Mouse (Mus musculus): ENCODE measurements around the gene Ptma. TPM values are rescaled to one million over a fixed set of nuclear protein-coding genes. Genes with fewer than 3 reads are reported as not detected.

Gene Ptma
- 11,652 and 16,306 TPM in 2 replicates for polyA plus RNA-seq (2012)

- TF ChIP-seq GATA1 (IDR thresholded peaks at IDR 0.05; ENCODE audit: low read length) = no peak
These were observed at the start of gene Ptma for GRCm38 (mm10) chr1:86526116-86526788. Ptma (plus strand) TSS chr1:86526726.

- no peak for TF ChIP-seq GATA1 (IDR thresholded peaks at IDR 0.05; ENCODE audit: low read length)
These were observed 48.7 kb upstream of the Ptma start for GRCm38 (mm10) chr1:86477738-86478285.

GRCm38 (mm10) chr1:86479099-86479825 is 47.3 kb upstream of the Ptma start:
- TF ChIP-seq GATA1 (IDR thresholded peaks at IDR 0.05; ENCODE audit: low read length) = peak; percentile 91

- no peak for TF ChIP-seq GATA1 (IDR thresholded peaks at IDR 0.05; ENCODE audit: low read length)
These were observed 46.2 kb upstream of the Ptma start for GRCm38 (mm10) chr1:86480288-86480687.

- no peak for TF ChIP-seq GATA1 (IDR thresholded peaks at IDR 0.05; ENCODE audit: low read length)
These were observed 45.6 kb upstream of the Ptma start for GRCm38 (mm10) chr1:86480735-86481447.

GRCm38 (mm10) chr1:86481468-86481867 is 45.1 kb upstream of the Ptma start:
- no peak for TF ChIP-seq GATA1 (IDR thresholded peaks at IDR 0.05; ENCODE audit: low read length)

GRCm38 (mm10) chr1:86482288-86482687 is 44.2 kb upstream of the Ptma start:
- TF ChIP-seq GATA1 (IDR thresholded peaks at IDR 0.05; ENCODE audit: low read length) = no peak

GRCm38 (mm10) chr1:86482761-86483160 is 43.8 kb upstream of the Ptma start:
- no peak for TF ChIP-seq GATA1 (IDR thresholded peaks at IDR 0.05; ENCODE audit: low read length)

- no peak for TF ChIP-seq GATA1 (IDR thresholded peaks at IDR 0.05; ENCODE audit: low read length)
These were observed 41.2 kb upstream of the Ptma start for GRCm38 (mm10) chr1:86485346-86485745.

GRCm38 (mm10) chr1:86486703-86487294 is 39.7 kb upstream of the Ptma start:
- no peak for TF ChIP-seq GATA1 (IDR thresholded peaks at IDR 0.05; ENCODE audit: low read length)

GRCm38 (mm10) chr1:86487295-86487907 is 39.1 kb upstream of the Ptma start:
- TF ChIP-seq GATA1 (IDR thresholded peaks at IDR 0.05; ENCODE audit: low read length) = no peak

- no peak for TF ChIP-seq GATA1 (IDR thresholded peaks at IDR 0.05; ENCODE audit: low read length)
These were observed 38.6 kb upstream of the Ptma start for GRCm38 (mm10) chr1:86487908-86488314.

- TF ChIP-seq GATA1 (IDR thresholded peaks at IDR 0.05; ENCODE audit: low read length) = no peak
These were observed 38.2 kb upstream of the Ptma start for GRCm38 (mm10) chr1:86488326-86488725.

- no peak for TF ChIP-seq GATA1 (IDR thresholded peaks at IDR 0.05; ENCODE audit: low read length)
These were observed 37.8 kb upstream of the Ptma start for GRCm38 (mm10) chr1:86488774-86489173.

GRCm38 (mm10) chr1:86489901-86490300 is 36.6 kb upstream of the Ptma start:
- no peak for TF ChIP-seq GATA1 (IDR thresholded peaks at IDR 0.05; ENCODE audit: low read length)
